Mouse (Mus musculus) left cerebral cortex, adult 18-20 months (tissue): ENCODE results near the gene Gdpd3. TPM values are rescaled to one million over a fixed set of nuclear protein-coding genes. Genes with fewer than 3 reads are reported as not detected.
"Not testable (repeated sequence)": the region's sequence is repeated elsewhere in the genome, so short reads cannot be mapped to it uniquely, and the experiment has no call there.

Experiments
- DNase-seq, 2 experiments: peaks; one replicate each; pipeline ENCODE4 v3.0.0; 2021 to 2022; ENCODE audit warnings: low spot score in 2 of 2, mixed read lengths in 1 of 2
- total RNA-seq, 2 experiments: library from RNA; stranded (reverse); gene quantifications; 2 replicates each; pipeline ENCODE4 v1.2.3; 2021

Gene Gdpd3
- total RNA-seq, 2 experiments from 2014 or later = 1.3 to 3.5 TPM

GRCm38 (mm10) chr7:126759672-126760390 lies 6.3 kb upstream of the Gdpd3 start:
- no peak for DNase-seq

- DNase-seq = no peak
These were observed 5.7 kb upstream of the Gdpd3 start for GRCm38 (mm10) chr7:126760391-126760802.

GRCm38 (mm10) chr7:126760956-126761355 lies 5.2 kb upstream of the Gdpd3 start:
- no peak for DNase-seq

GRCm38 (mm10) chr7:126761529-126762067 lies 4.5 kb upstream of the Gdpd3 start:
- no peak for DNase-seq

- peak in 1 of 2 experiments; percentile 58 for DNase-seq
These were observed 3.6 kb upstream of the Gdpd3 start for GRCm38 (mm10) chr7:126762471-126763008.

GRCm38 (mm10) chr7:126765540-126765939 lies 594 bp upstream of the Gdpd3 start:
- DNase-seq = no peak

- DNase-seq = no peak
These were observed 867 bp downstream of the Gdpd3 start for GRCm38 (mm10) chr7:126767001-126767400.

GRCm38 (mm10) chr7:126770784-126771183 lies 4.7 kb downstream of the Gdpd3 start:
- DNase-seq = no peak

- no peak for DNase-seq
These were observed 7.2 kb downstream of the Gdpd3 start for GRCm38 (mm10) chr7:126773351-126773750.

GRCm38 (mm10) chr7:126774463-126774862 lies 8.3 kb downstream of the Gdpd3 start:
- DNase-seq = no peak

- no peak for DNase-seq
These were observed 9.2 kb downstream of the Gdpd3 start for GRCm38 (mm10) chr7:126775185-126775977.

GRCm38 (mm10) chr7:126775978-126776234 lies 9.8 kb downstream of the Gdpd3 start:
- no peak for DNase-seq

GRCm38 (mm10) chr7:126776598-126777057 lies 10.5 kb downstream of the Gdpd3 start, which contains the start of gene Ypel3:
Ypel3 (plus strand) TSS chr7:126776955.
- DNase-seq = peak; percentile 92 to 96

- DNase-seq = no peak
These were observed 11.3 kb downstream of the Gdpd3 start for GRCm38 (mm10) chr7:126777476-126777875.

- DNase-seq = no peak
These were observed 12.0 kb downstream of the Gdpd3 start for GRCm38 (mm10) chr7:126778147-126778546.

- not testable (repeated sequence) for DNase-seq
These were observed 13.0 kb downstream of the Gdpd3 start for GRCm38 (mm10) chr7:126779101-126779500.

GRCm38 (mm10) chr7:126779983-126780970 lies 14.1 kb downstream of the Gdpd3 start:
- peak; percentile 83 to 86 for DNase-seq

GRCm38 (mm10) chr7:126780971-126781635 lies 15.0 kb downstream of the Gdpd3 start, which contains the start of gene Tbx6:
Tbx6 (plus strand) TSS chr7:126781483.
- no peak for DNase-seq

- DNase-seq = no peak
These were observed 15.7 kb downstream of the Gdpd3 start for GRCm38 (mm10) chr7:126781661-126782370.
